Mouse (Mus musculus): ENCODE measurements around the gene Cyp1a2. TPM values are rescaled to one million over a fixed set of nuclear protein-coding genes. Genes with fewer than 3 reads are reported as not detected.

Gene Cyp1a2
- polyA plus RNA-seq, 1 experiment = 0.08 TPM

GRCm38 (mm10) chr9:57646551-57647103 lies 36.9 kb downstream of the Cyp1a2 start:
- no peak for DNase-seq (ENCODE audit: low read depth)

- no peak for DNase-seq (ENCODE audit: low read depth)
Measured at GRCm38 (mm10) chr9:57644944-57645893, 38.3 kb downstream of the Cyp1a2 start.

GRCm38 (mm10) chr9:57644442-57644943 lies 39.0 kb downstream of the Cyp1a2 start:
- no peak for DNase-seq (ENCODE audit: low read depth)

GRCm38 (mm10) chr9:57643856-57644180 lies 39.7 kb downstream of the Cyp1a2 start:
- no peak for DNase-seq (ENCODE audit: low read depth)

GRCm38 (mm10) chr9:57643169-57643855 lies 40.2 kb downstream of the Cyp1a2 start:
- DNase-seq (ENCODE audit: low read depth) = no peak

- no peak for DNase-seq (ENCODE audit: low read depth)
Measured at GRCm38 (mm10) chr9:57641775-57642550, 41.5 kb downstream of the Cyp1a2 start.

- DNase-seq (ENCODE audit: low read depth) = no peak
Measured at GRCm38 (mm10) chr9:57641022-57641421, 42.5 kb downstream of the Cyp1a2 start.

- DNase-seq (ENCODE audit: low read depth) = no peak
Measured at GRCm38 (mm10) chr9:57640384-57640783, 43.1 kb downstream of the Cyp1a2 start.

- DNase-seq (ENCODE audit: low read depth) = no peak
Measured at GRCm38 (mm10) chr9:57639661-57640328, 43.7 kb downstream of the Cyp1a2 start.

- DNase-seq (ENCODE audit: low read depth) = no peak
Measured at GRCm38 (mm10) chr9:57638651-57639459, 44.6 kb downstream of the Cyp1a2 start.

- no peak for DNase-seq (ENCODE audit: low read depth)
Measured at GRCm38 (mm10) chr9:57637741-57638322, 45.7 kb downstream of the Cyp1a2 start.

GRCm38 (mm10) chr9:57637272-57637671 lies 46.2 kb downstream of the Cyp1a2 start:
- no peak for DNase-seq (ENCODE audit: low read depth)

GRCm38 (mm10) chr9:57633481-57634024 lies 50.0 kb downstream of the Cyp1a2 start:
- no peak for DNase-seq (ENCODE audit: low read depth)

- no peak for DNase-seq (ENCODE audit: low read depth)
Measured at GRCm38 (mm10) chr9:57629118-57629874, 54.2 kb downstream of the Cyp1a2 start.

- no peak for DNase-seq (ENCODE audit: low read depth)
Measured at GRCm38 (mm10) chr9:57628717-57629116, 54.8 kb downstream of the Cyp1a2 start.

GRCm38 (mm10) chr9:57627892-57628291 lies 55.6 kb downstream of the Cyp1a2 start:
- no peak for DNase-seq (ENCODE audit: low read depth)

- no peak for DNase-seq (ENCODE audit: low read depth)
Measured at GRCm38 (mm10) chr9:57627191-57627590, 56.3 kb downstream of the Cyp1a2 start.
